Mouse (Mus musculus) mouse embryonic stem cell (cell line): Measurements from ENCODE around the gene Mad2l1.

Experiments used
- in situ Hi-C, 2 experiments: fragments of 300-500 bp; cut with MboI; formaldehyde crosslinking; loops; 1 replicate in 1 of 2; 3 replicates in 1 of 2; pipeline ENCODE4 v1.14.3; 2019 to 2020; ENCODE audit warnings: low sequenced_read_pairs in 2 of 2, low pct_unique_long_range_greater_than_20kb in 1 of 2, mixed read lengths in 1 of 2; ENCODE audit not compliant: unreplicated experiment in 1 of 2

The Mad2l1 gene

GRCm38 (mm10) chr6:66535028-66535862, at the start of gene Mad2l1:
Gene Mad2l1 (plus strand): TSS chr6:66535390.
- in situ Hi-C loops, result loop anchor here (25.0 kb wide), 1 partner anchor 1398 kb away; the partner anchor contains the start of gene Hpgds (in 2 of the 2)

DNA sequence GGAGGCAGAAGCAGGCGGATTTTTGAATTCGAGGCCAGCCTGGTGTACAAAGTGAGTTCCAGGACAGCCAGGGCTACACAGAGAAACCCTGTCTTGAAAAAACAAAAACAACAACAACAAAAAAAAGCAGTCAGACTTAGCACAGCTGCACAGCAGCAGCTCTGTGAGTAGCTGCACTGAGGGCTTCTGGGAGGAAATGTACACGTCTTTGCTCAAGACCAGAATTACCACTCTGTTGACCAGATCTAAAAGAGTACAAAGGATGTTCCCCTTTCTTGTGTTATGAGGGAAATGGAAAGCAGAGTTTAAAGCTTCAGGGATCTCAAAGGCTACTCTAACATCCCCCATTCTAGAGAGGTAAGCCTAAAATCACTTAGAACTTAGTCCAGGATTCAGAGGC, 41.5 kb upstream of the Mad2l1 start:
- in situ Hi-C loops, result no loop called here

- in situ Hi-C loops, result no loop called here
These were observed 18.8 kb upstream of the Mad2l1 start for GRCm38 (mm10) chr6:66516368-66516767.

DNA sequence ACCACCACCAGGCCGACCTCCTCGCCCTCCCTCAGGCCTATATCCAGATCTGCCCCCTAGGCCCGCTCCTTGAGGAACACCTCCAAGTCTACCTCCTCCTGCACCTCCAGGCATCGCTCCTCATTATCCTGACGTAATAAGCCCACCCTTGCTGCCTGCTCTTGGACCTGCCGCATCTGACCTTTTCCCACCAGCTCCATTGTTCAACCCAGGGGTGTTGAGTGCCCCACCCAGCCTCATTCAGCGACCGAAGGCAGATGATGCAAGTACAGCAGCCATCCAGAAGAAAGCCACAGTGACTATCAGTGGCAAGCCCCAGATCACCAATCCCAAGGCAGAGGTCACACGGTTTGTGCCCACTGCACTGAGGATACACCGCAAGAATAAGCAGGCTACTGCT, 6.8 kb upstream of the Mad2l1 start:
- in situ Hi-C loops, result loop anchor here (25.0 kb wide), 1 partner anchor 1391 kb away; the partner anchor contains the start of gene Hpgds (in 2 of the 2)

DNA sequence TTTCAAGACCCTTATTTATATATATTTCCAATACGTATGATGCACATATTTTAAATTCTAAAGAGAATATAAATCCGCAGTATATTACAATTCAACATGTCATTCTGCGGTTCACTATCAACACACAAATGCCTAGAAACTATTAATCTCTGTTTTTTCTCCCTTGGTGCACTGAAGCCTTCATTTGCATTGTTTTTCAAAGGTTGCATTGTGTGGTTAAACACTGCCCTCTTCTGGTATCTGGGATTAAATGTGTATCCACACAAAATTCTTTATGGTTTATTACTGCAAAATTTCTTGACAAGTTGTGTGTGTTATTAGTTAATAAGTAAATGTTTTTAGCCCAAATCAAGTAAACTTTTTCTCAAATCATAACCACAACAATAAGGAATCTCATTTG, 1.9 kb upstream of the Mad2l1 start:
- in situ Hi-C loops, result loop anchor here (25.0 kb wide), 1 partner anchor 1396 kb away; the partner anchor contains the start of gene Hpgds (in 2 of the 2)

DNA sequence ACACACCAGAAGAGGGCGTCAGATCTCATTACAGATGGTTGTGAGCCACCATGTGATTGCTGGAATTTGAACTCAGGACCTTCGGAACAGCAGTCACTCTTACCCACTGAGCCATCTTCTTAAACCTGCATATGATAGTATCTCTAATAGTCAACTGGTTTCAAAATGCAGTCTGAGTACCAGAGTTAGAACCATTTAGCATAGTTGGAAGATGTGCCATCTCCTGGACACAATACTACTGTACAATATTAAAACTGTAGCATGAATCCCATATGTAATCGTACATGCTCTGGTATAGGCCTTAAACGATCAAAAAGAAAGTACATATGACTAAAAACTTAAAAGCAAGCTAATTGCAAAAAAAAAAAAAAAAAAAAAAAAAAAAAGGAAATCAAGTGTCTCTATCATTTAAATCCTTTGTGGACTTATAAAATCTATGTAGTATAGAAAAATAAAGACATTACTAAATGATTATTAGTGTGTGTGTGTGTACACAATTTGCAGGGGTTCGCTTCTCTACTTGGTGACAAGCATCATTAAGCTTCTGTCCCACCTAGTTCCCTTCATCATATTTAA, 736 bp upstream of the Mad2l1 start:
- in situ Hi-C loops, result loop anchor here (25.0 kb wide), 1 partner anchor 1397 kb away; the partner anchor contains the start of gene Hpgds (in 2 of the 2)

DNA sequence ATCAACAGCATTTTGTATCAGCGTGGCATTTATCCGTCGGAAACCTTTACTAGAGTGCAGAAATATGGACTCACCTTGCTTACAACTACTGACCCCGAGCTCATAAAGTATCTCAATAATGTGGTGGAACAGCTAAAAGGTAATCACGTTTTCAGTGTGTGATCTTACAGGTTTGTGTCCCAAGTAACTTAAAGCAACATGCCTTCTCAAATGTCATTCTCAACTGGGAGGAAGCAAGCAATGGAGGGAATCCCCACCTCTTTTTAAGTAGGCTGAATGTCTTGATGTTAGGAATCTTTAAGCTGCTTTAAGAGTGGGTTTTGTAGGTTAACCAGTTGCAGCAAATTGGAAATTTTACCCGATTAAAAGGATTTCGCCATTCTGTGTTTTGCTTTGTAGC, 776 bp downstream of the Mad2l1 start:
- in situ Hi-C loops, result loop anchor here (25.0 kb wide), 1 partner anchor 1399 kb away; the partner anchor contains the start of gene Hpgds (in 2 of the 2)

DNA sequence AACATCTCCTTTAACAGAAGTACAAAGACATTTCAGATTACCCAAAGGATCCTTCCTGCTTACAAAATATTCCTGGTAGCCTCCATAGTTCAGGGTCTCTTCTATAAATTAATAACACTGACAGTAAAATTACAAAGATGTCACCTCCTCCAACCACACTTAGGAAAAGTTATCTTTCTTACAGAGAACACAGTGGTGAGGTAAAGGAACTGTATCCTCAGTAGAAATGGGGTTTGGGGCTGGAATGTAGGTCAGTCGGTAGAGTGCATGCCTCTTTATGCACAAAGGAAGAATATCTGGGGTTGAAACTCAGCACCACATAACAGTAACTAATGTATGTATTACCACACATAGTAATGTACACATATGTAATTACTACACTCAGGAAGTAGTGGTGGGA, 24.8 kb downstream of the Mad2l1 start, which contains the start of gene Vmn1r32:
TSS of gene Vmn1r32 (minus strand) at position 101 of the 400 bp plus-strand sequence.
- in situ Hi-C loops, result no loop called here

GRCm38 (mm10) chr6:66595804-66596203, 60.6 kb downstream of the Mad2l1 start:
- in situ Hi-C loops, result no loop called here
